Mouse (Mus musculus) forebrain, embryonic 10.5 days (tissue): ENCODE measurements around the gene Mxra7. TPM values are rescaled to one million over a fixed set of nuclear protein-coding genes. Genes with fewer than 3 reads are reported as not detected.
"Not testable (repeated sequence)": the region's sequence is repeated elsewhere in the genome, so short reads cannot be mapped to it uniquely, and the experiment has no call there.

Source experiments
- DNase-seq: peaks from one replicate; pipeline ENCODE4 v3.0.0-alpha.2; 2017; ENCODE audit warnings: low spot score; ENCODE audit errors: extremely low spot score
- H3K27ac ChIP-seq: fragments of 300-500 bp; sonication (generic); 2 replicates; pipeline ENCODE4 v1.5.1; 2016; ENCODE audit warnings: mild to moderate bottlenecking
- H3K27me3 ChIP-seq: fragments of 300-500 bp; sonication (generic); 2 replicates; pipeline ENCODE4 v1.6.1; 2016; ENCODE audit warnings: mild to moderate bottlenecking; ENCODE audit not compliant: poor library complexity, severe bottlenecking
- H3K36me3 ChIP-seq: fragments of 300-500 bp; sonication (generic); replicated peaks from 2 replicates; pipeline ENCODE4 v1.6.1; 2016; ENCODE audit warnings: mild to moderate bottlenecking, moderate library complexity
- H3K4me1 ChIP-seq: fragments of 300-500 bp; sonication (generic); 2 replicates; pipeline ENCODE4 v1.6.1; 2016
- H3K4me3 ChIP-seq: fragments of 300-500 bp; sonication (generic); 2 replicates; pipeline ENCODE4 v1.5.1; 2016; ENCODE audit warnings: mild to moderate bottlenecking, moderate library complexity
- H3K9me3 ChIP-seq: fragments of 300-500 bp; sonication (generic); 2 replicates; pipeline ENCODE4 v1.6.1; 2016; ENCODE audit warnings: mild to moderate bottlenecking, moderate library complexity
- WGBS: fragments of 180-500 bp; shearing (Covaris S2); methylation state at CpG from one replicate; pipeline ENCODE4 v1.1.7; 2016; 5-methylcytosine and 5-hydroxymethylcytosine counted together
- polyA plus RNA-seq: library from polyadenylated mRNA; unstranded; fragments of >200 nt; fragmentation: Nextera tagmentation; extraction: Ambion mirVana; gene quantifications from 2 replicates; pipeline ENCODE4 v1.2.1, GENCODE M21; 2016

The Mxra7 gene
- polyA plus RNA-seq, 1 experiment from 2014 or later, result 16.5 TPM

GRCm38 (mm10) chr11:116852291-116852890 is 24.5 kb upstream of the Mxra7 start, which contains the start of gene Mfsd11:
Gene Mfsd11 (plus strand): TSS chr11:116852440.
- under 1% methylated on average over 78 of the region's 91 CpGs for WGBS
- H3K36me3 ChIP-seq, result peaks cover 49% of the 10 kb centered on the region
- no peaks in the 10 kb centered on the region for H3K27me3 ChIP-seq

DNA sequence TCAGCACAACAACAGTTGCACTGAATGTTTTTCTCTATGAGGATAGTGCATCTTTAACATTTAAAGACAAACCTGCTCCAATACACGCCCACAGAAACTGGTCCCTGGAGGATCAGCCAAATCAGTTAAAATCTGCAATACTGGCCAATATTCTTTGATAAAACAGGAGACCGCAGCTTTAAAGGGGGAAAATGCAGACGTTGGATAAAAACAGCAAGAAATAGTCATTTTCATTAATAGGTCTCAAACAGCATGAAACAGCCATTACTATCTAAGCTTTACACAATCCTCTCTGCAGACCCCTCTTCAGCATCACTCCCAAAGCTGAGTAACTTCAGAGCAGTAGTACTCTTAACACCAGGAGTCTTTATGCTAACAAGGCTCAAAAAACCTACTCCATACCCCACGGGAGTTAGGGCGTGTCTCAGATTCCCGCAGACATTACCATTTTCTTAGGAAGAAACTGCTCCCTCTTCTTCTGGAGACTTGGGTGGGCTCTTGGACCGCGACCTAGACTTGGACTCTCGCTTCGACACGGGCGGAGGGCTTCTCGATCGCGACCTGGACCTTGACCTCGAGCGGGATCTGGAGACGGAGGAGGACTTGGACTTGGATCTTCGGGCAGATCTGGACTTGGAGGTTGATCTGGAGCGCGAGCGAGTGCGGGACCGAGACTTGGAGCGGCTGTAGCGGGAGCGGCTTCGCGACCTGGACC is 23.9 kb upstream of the Mxra7 start:
- no peaks in the 10 kb centered on the region for H3K9me3 ChIP-seq
- H3K4me1 ChIP-seq, result peaks cover 31% of the 10 kb centered on the region
- DNase-seq, result peak; percentile 52
- peak overlapping the region; percentile 97 for H3K4me3 ChIP-seq
- peak overlapping the region; percentile 100 for H3K27ac ChIP-seq
- WGBS, result 1% methylated on average over 29 of the region's 29 CpGs
- peaks cover 56% of the 10 kb centered on the region for H3K36me3 ChIP-seq
- H3K27me3 ChIP-seq, result no peaks in the 10 kb centered on the region

More at GRCm38 (mm10) chr11:116852291-116852890, 24.5 kb upstream of the Mxra7 start, which contains the start of gene Mfsd11:
- DNase-seq, result peak; percentile 60
- no peaks in the 10 kb centered on the region for H3K9me3 ChIP-seq
- H3K4me1 ChIP-seq, result peaks cover 36% of the 10 kb centered on the region
- peak within 1 kb of the TSS; percentile 100 for H3K27ac ChIP-seq
- H3K4me3 ChIP-seq, result peak within 1 kb of the TSS; percentile 97

GRCm38 (mm10) chr11:116850833-116851477 is 23.1 kb upstream of the Mxra7 start:
- Histone ChIP-seq H3K27me3 (no peaks in the 10 kb centered on the region), H3K4me3 (peak overlapping the region; percentile 97), H3K9me3 (no peaks in the 10 kb centered on the region), H3K4me1 (peaks cover 31% of the 10 kb centered on the region), H3K27ac (peak overlapping the region; percentile 100), H3K36me3 (peaks cover 64% of the 10 kb centered on the region)
- no peak for DNase-seq
- WGBS, result 52% methylated on average over 6 of the region's 6 CpGs

DNA sequence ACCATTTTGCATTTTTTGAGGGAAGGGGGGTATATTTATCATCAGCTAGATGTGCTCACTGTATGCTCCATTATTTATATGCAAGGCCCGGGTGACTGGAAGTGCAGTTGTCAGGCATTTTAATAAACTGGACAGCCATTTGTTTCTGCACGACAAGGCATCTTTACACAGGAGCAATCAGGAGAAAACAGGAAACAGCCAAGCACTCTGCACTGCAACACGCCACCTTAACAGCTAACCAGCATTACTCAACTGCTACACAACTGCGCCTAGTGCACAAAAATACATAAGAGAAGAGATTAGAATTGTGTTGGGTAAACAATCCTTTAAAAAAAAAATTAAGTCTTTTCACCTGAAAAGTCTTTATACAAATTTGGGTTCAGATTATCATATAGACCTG is 22.2 kb upstream of the Mxra7 start:
- no peaks in the 10 kb centered on the region for H3K9me3 ChIP-seq
- H3K36me3 ChIP-seq, result peaks cover 64% of the 10 kb centered on the region
- H3K4me3 ChIP-seq, result peak overlapping the region; percentile 97
- no peaks in the 10 kb centered on the region for H3K27me3 ChIP-seq
- no peak overlapping the region for H3K27ac ChIP-seq
- DNase-seq, result no peak
- 84% methylated on average over 4 of the region's 4 CpGs for WGBS
- peaks cover 36% of the 10 kb centered on the region for H3K4me1 ChIP-seq

DNA sequence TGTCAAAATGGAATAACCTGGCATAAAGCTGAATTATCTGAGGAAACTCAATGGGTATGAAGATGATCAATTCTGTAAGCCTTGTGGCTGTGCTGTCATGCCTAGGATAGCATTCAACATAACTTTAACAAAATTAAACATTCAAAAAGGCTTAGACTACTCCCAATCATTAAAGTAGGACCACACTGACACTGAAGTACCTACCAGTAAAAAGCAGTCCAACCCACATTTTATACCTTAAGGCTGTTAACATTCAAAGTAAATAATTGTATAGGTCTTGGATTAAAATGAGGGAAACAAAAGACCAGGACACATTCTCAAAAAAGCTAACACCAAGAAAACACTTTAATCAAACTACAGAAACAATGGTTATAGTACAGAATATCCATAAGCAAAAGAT is 21.7 kb upstream of the Mxra7 start:
- Histone ChIP-seq H3K36me3 (peaks cover 64% of the 10 kb centered on the region), H3K27ac (no peak overlapping the region), H3K4me3 (peak overlapping the region; percentile 97; the same call in 1 of the 2 replicates), H3K9me3 (no peaks in the 10 kb centered on the region), H3K27me3 (no peaks in the 10 kb centered on the region), H3K4me1 (peaks cover 36% of the 10 kb centered on the region)
- no peak for DNase-seq

- Histone ChIP-seq H3K36me3 (peaks cover 64% of the 10 kb centered on the region), H3K4me1 (peaks cover 36% of the 10 kb centered on the region)
- H3K27ac ChIP-seq, DNase-seq, H3K27me3 ChIP-seq, H3K4me3 ChIP-seq, H3K9me3 ChIP-seq: not testable (repeated sequence)
- WGBS, result 79% methylated on average over 2 of the region's 2 CpGs
Observed at GRCm38 (mm10) chr11:116848877-116849178, 21.0 kb upstream of the Mxra7 start.

DNA sequence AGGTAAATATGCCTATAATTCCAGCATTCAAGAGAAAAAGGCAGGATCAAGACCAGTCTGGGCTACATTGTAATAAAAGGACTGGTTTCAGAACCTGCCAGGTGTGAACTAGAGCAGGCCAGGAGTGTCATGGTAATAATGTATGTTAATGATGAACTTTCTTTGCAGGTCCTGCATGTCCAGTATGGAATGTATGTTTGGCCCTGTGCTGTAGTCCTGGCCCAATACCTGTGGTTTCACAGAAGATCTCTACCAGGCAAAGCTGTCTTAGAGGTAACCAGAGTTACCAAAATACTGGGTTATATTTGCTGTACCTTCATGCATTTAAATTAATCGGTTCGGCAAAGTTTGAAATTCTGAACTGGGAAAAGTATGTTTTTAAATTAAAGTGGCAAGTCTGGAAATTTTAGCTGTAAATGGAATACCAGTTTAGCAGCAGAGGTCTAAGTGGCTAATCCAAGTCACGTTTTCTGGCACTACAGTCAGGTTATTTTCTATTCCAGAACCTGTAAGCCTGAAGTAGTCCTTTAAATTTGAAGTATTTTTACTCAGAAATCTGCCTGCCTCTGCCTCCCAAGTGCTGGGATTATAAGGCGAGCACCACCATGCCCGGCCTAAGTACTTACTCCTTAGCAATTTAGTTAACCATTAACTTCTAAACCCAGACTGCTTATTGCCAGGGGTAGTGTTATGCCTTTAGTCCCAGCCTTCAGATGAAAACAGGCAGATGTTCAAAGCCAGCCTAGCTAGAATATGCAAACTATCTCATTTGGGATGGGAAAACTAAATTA is 20.4 kb upstream of the Mxra7 start:
- H3K4me1 ChIP-seq, result peaks cover 39% of the 10 kb centered on the region
- H3K9me3 ChIP-seq, result no peaks in the 10 kb centered on the region
- no peak overlapping the region for H3K27ac ChIP-seq
- 85% methylated on average over 5 of the region's 5 CpGs for WGBS
- DNase-seq, result no peak
- no peak overlapping the region for H3K4me3 ChIP-seq
- peaks cover 64% of the 10 kb centered on the region for H3K36me3 ChIP-seq
- no peaks in the 10 kb centered on the region for H3K27me3 ChIP-seq

- Histone ChIP-seq H3K4me3 (no peak overlapping the region), H3K27ac (no peak overlapping the region), H3K4me1 (peaks cover 39% of the 10 kb centered on the region), H3K27me3 (no peaks in the 10 kb centered on the region), H3K36me3 (peaks cover 64% of the 10 kb centered on the region), H3K9me3 (no peaks in the 10 kb centered on the region)
- DNase-seq, result no peak
- WGBS, result 89% methylated on average over 3 of the region's 3 CpGs
Observed at GRCm38 (mm10) chr11:116847187-116848085, 19.6 kb upstream of the Mxra7 start.

DNA sequence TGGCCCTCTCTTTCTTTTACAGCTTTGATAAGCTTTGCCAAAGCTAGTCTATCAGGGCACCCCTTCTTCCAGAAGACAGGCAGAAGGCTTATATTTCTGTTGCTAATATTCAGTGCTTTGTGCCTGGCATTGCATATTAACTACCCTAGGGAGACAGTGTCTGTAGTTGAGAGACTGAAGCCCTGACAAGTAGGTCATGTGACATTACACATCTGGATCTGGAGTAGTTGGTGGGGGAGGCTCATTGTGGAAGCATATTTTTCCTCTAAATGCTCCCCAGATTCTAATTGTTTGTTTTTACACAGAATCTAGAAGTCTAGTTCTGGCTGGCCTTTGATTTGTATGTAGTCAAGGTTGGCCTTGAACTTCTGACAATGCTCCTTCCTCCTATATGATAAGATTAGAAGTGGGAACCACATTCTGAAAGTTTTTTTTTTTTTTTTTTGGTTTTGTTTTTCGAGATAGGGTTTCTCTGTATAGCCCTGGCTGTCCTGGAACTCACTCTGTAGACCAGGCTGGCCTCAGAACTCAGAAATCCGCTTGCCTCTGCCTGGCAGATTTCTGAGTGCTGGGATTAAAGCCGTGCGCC is 18.8 kb upstream of the Mxra7 start:
- H3K4me3 ChIP-seq, result no peak overlapping the region
- H3K9me3 ChIP-seq, result no peaks in the 10 kb centered on the region
- WGBS, result 84% methylated on average over 4 of the region's 4 CpGs
- peaks cover 47% of the 10 kb centered on the region for H3K4me1 ChIP-seq
- H3K27ac ChIP-seq, result no peak overlapping the region
- H3K36me3 ChIP-seq, result peaks cover 57% of the 10 kb centered on the region
- no peak for DNase-seq
- no peaks in the 10 kb centered on the region for H3K27me3 ChIP-seq

- peak within 1 kb of the TSS; percentile 98 for H3K27ac ChIP-seq
- H3K36me3 ChIP-seq, result peaks cover 57% of the 10 kb centered on the region
- peaks cover 67% of the 10 kb centered on the region for H3K4me1 ChIP-seq
- WGBS, result under 1% methylated on average over 72 of the region's 72 CpGs
- no peaks in the 10 kb centered on the region for H3K9me3 ChIP-seq
- peak within 1 kb of the TSS; percentile 89 for H3K4me3 ChIP-seq
- no peaks in the 10 kb centered on the region for H3K27me3 ChIP-seq
- DNase-seq, result peak; percentile 97
Observed at GRCm38 (mm10) chr11:116843261-116844233, 15.7 kb upstream of the Mxra7 start, which contains the start of the genes Mettl23 and Jmjd6. Gene Mettl23 (plus strand): TSS chr11:116843278. Gene Jmjd6 (minus strand): TSS chr11:116843449.
